Mouse (Mus musculus) kidney, postnatal 25 days (tissue): ENCODE measurements at regions not wholly inside any gene's neighbourhood (a gene's known extent, or its start where the extent isn't known, plus 50 kb on each side); places are given as distances from the start of the nearest gene placed in this dataset.
"Not testable (repeated sequence)": the region's sequence is repeated elsewhere in the genome, so short reads cannot be mapped to it uniquely, and the experiment has no call there.

Experiments used
- DNase-seq, 2 experiments: peaks; one replicate each; pipeline ENCODE4 v3.0.0; 2021; ENCODE audit warnings: mixed read lengths in 2 of 2

GRCm38 (mm10) chr7:73608070-73608803 is 66.6 kb upstream of the Chd2 start:
- no peak for DNase-seq

DNA sequence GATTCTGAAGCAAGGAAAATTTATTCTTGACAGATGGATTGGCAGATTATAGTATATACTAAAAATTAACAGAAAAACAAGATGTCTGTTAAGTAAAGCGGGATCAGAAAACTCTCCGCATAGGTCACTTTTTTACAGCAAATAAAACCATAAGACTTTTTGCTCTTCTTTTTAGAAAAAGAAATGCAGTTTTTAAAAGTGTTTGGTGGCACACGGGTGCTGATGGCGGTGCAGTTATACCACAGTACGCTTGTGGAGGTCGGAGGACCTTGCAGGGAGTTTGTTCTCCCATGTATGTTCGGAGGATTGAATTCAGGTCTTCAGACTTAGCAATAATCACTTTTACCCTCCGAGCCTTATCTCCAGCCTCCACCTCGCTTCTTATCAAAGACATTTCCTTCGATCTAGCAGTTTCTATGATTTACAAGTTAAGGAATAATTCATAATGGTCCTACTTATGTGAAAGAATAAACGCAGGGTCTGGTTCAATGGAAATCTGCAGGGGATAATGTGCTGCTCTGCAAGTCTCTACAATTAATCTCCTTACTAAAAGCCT is 65.9 kb upstream of the Chd2 start:
- no peak for DNase-seq

GRCm38 (mm10) chr7:73606677-73607449 is 65.2 kb upstream of the Chd2 start:
- DNase-seq = peak; percentile 95 to 98

DNA sequence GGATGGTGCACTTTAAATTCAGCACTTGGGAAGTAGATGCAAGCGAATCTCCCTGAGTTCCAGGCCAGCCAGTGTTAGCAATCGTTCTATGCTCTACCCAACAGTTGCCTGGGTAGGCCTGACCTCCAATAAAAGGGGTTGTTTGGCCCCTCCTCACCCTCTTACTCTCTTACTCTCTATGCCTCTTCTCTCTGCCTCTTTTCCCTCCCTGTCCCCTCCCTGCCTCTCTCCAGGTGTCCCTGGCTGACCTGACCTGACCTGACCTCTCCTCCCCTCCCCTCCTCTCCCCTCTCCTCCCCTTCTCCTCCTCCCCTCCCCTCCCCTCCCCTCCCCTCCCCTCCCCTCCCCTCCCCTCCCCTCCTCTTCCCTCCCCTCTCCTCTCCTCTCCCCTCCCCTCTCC is 63.0 kb upstream of the Chd2 start:
- DNase-seq = no peak

- peak in 1 of 2 experiments; percentile 52 for DNase-seq
These were observed 61.4 kb upstream of the Chd2 start for GRCm38 (mm10) chr7:73602815-73603551.

DNA sequence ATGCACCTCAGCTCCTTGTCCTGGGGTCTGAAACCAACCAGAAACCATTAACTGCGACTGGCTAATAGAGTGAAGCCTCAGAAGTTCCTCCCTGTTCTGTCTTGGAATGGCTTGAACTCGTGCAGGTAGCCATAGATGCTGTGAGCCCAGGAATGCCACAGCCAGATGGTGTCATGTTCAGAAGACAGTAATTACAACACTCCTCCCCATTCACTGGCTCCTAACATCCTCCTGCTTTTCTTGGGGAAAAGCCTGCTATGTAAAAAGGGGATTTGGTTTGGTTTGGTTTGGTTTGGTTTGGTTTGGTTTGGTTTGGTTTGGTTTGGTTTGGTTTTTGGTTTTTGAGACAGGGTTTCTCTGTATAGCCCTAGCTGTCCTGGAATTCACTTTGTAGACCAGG is 59.7 kb upstream of the Chd2 start:
- DNase-seq = no peak

DNA sequence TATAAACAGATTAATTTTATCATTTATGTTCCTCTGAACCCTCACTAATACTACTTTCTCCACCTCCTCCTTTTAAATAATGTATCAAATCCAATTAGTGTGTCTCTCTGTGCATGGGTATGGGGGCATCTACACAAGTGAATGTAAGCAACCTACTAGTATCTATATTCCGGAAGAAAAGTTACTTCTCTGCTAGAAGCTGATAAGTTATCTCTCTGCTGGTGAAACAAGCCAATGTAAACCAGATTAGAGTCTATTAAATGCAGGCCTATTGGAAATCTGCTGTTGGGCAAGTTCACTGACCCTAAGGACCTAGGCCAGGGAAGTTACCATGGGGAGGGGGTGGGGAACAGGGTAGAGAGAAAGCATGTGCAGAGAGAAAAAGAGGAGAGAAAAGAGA is 59.1 kb upstream of the Chd2 start:
- no peak for DNase-seq

DNA sequence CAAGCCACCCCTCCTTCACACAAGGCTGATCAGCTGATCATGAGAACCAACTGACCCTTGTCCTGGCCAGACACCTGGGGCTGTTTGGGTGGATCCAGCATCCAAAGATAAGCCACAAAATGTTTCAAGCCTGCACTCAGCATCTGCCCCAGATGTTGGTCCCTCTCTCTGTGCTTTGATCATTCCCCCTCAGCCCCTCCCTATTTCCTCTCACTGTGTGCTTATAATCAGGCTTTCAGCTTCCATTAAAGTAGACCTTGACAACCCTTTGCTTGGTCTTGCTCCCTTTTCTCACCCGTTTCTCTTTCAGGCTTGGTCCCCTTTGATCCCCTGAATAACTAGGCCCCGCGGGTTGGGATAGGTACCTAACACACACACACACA is 58.4 kb upstream of the Chd2 start:
- not testable (repeated sequence) for DNase-seq

GRCm38 (mm10) chr7:73599354-73600002 is 57.8 kb upstream of the Chd2 start:
- no peak for DNase-seq

DNA sequence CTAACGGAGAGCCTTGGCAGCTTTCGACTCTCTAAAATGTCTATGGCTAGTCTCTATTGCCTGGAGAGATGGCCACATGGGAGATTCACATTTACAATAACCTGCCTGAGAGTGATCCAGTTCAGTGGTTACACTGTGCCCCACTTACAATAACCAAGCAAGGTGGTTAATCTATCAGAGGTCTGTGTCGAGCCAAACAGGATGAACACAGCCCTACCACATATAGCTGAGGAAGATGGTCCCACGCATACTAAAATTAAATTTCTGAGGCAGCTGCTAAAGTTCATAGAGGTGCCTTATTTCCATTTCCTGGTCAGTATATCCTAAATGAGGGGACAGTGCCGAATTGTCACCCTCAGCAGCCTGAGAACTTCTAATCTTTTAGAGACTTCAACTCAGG is 56.3 kb upstream of the Chd2 start:
- no peak for DNase-seq

DNA sequence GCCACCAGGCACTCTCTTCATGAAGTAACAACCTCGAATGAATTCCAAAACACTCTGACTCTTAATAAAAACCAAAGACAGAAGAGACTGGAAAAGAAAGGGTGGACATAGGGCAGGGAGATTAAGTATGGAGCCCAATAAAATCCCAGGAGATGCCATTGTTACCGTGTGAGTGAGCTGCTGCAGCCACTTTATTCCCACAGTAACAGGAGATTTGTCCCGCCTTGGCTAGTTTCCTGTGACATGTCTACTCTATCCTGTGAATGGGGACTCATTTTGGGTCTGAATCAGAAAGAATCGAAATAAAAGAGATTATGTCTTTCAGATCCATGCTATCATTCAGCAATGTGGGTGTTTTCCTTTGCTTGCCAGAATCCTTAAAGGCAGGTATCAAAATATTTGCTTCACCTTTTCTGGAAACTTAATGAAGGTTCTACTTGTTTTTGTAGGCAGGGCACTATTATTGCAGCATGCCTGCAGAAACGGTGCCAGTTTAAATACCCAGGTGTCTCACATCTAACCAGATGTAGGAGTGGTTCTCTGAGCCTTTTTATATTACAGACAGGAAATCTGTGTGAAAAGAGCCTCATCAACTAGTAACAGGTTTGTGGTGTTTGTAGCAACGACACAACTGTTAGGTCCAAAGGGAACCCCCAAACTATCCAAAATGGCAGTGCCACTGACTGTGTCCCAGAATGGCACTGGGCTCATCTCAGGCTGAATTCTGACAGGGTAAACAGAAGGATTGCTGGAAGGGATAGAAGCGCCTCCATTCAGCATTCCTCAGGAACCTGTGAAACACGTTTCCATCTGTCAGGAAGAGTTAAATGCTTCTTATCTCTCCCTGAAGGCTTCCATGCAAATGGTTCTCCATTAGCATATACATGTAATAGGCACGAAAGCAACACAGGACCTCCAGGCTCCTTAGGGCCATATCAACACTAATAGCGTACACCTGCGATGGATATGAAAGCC is 55.5 kb upstream of the Chd2 start:
- no peak for DNase-seq

- DNase-seq = no peak
These were observed 54.8 kb upstream of the Chd2 start for GRCm38 (mm10) chr7:73596415-73596814.

GRCm38 (mm10) chr7:73595860-73596259 is 54.2 kb upstream of the Chd2 start:
- DNase-seq = no peak

GRCm38 (mm10) chr7:73595140-73595825 is 53.7 kb upstream of the Chd2 start:
- peak; percentile 87 to 97 for DNase-seq

- DNase-seq = peak; percentile 56 to 62
These were observed 53.0 kb upstream of the Chd2 start for GRCm38 (mm10) chr7:73594492-73595139.

GRCm38 (mm10) chr7:73593645-73594385 is 52.2 kb upstream of the Chd2 start:
- no peak for DNase-seq

DNA sequence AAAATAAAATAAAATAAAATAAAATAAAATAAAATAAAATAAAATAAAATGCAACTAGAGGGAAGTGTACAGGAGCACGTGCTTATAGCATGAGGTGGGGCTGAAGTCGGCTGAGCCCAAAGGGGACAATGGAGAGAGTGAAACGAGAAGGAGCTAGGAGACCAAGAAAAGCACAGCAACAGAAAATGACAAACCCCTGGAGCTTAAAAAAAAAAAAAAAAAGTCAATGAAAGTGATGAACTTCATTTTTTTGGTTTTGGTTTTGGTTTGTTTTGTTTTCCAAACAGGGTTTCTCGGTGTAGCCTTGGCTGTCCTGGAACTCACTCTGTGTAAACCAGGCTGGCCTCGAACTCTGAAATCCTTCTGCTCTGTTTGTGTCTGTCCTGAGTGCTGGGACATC is 51.2 kb upstream of the Chd2 start:
- no peak for DNase-seq
